Mouse (Mus musculus) cortical plate, adult 2 months (tissue): ENCODE measurements at regions not wholly inside any gene's neighbourhood (a gene's known extent, or its start where the extent isn't known, plus 50 kb on each side); places are given as distances from the start of the nearest gene placed in this dataset.

Source experiments
- CTCF ChIP-seq: fragments of 200-500 bp; IDR thresholded peaks from 2 replicates; pipeline ENCODE4 v1.5.1; 2011; ENCODE audit warnings: mild to moderate bottlenecking, control low read depth, low read length; ENCODE audit not compliant: insufficient read depth; ENCODE audit errors: extremely low read depth
- POLR2A ChIP-seq: fragments of 200-500 bp; IDR thresholded peaks from 2 replicates; pipeline ENCODE4 v1.6.1; 2011; ENCODE audit warnings: mild to moderate bottlenecking, low read length, control low read depth; ENCODE audit not compliant: insufficient read depth; ENCODE audit errors: extremely low read depth

DNA sequence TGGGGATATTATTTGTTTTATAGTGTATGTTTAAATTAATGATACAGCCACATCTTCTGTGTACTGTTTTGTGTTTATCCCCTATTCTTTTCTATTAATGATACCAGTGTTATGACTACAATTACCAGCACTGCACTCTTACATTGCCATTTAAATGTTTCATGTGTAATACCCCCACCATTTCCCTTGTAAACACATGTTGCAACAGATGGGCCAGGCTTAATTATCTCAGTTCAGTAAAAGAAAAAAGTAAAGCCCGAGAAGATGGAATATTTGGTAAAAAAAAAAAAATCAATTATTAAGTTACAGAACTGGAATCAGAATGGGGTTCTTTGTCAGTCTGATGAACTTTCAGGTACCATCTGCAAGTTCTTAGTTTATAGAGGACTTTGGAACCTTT lies 158.3 kb upstream of the Cntn5 start:
- TF ChIP-seq CTCF (no peak), POLR2A (no peak)
